Mouse (Mus musculus) embryonic fibroblast, embryonic 13.5 days (primary cell): ENCODE results near the gene Phf11c. TPM values are rescaled to one million over a fixed set of nuclear protein-coding genes. Genes with fewer than 3 reads are reported as not detected.
"Not testable (repeated sequence)": the region's sequence is repeated elsewhere in the genome, so short reads cannot be mapped to it uniquely, and the experiment has no call there.

Experiments used
- H3K27ac ChIP-seq: 2 replicates; pipeline ENCODE4 v1.5.1; 2012; ENCODE audit warnings: low read length, control low read depth, inconsistent platforms; ENCODE audit not compliant: insufficient read depth
- H3K4me1 ChIP-seq: 2 replicates; pipeline ENCODE4 v1.6.1; 2011; ENCODE audit warnings: low read length; ENCODE audit not compliant: control insufficient read depth, insufficient read depth
- H3K4me3 ChIP-seq: 2 replicates; pipeline ENCODE4 v1.5.1; 2011; ENCODE audit warnings: mild to moderate bottlenecking, control low read depth, low read length; ENCODE audit not compliant: insufficient read depth
- CTCF ChIP-seq: IDR thresholded peaks from 2 replicates; pipeline ENCODE4 v1.5.1; 2011; ENCODE audit warnings: mild to moderate bottlenecking, control low read depth, low read length, moderate library complexity, borderline replicate concordance; ENCODE audit not compliant: insufficient read depth
- POLR2A ChIP-seq: IDR thresholded peaks from 2 replicates; pipeline ENCODE4 v1.6.1; 2011; ENCODE audit warnings: low read depth, mild to moderate bottlenecking, control low read depth, low read length, moderate library complexity
- polyA plus RNA-seq: library from polyadenylated mRNA; stranded (reverse); fragments of >200 nt; gene quantifications from 2 replicates; pipeline ENCODE4 v1.2.4, GENCODE M21; 2011; ENCODE audit warnings: low read depth; ENCODE audit not compliant: missing spikeins, insufficient read length

Phf11c gene
- polyA plus RNA-seq, 1 experiment, result 1.4 TPM

GRCm38 (mm10) chr14:59422912-59423663, 27.9 kb upstream of the Phf11c start:
- no peaks in the 10 kb centered on the region for H3K4me1 ChIP-seq
- TF ChIP-seq POLR2A (no peak), CTCF (no peak)
- no peak overlapping the region for H3K27ac ChIP-seq
- H3K4me3 ChIP-seq, result no peak overlapping the region

GRCm38 (mm10) chr14:59418171-59418570, 23.0 kb upstream of the Phf11c start:
- TF ChIP-seq CTCF, result no peak
- Histone ChIP-seq H3K27ac (no peak overlapping the region), H3K4me3 (no peak overlapping the region), H3K4me1 (no peaks in the 10 kb centered on the region)

- H3K27ac ChIP-seq, H3K4me1 ChIP-seq, H3K4me3 ChIP-seq: not testable (repeated sequence)
These were observed 19.8 kb upstream of the Phf11c start for GRCm38 (mm10) chr14:59414979-59415378.

- TF ChIP-seq POLR2A (no peak), CTCF (no peak)
- Histone ChIP-seq H3K4me3 (no peak overlapping the region), H3K4me1 (no peaks in the 10 kb centered on the region), H3K27ac (no peak overlapping the region)
These were observed 1.8 kb upstream of the Phf11c start for GRCm38 (mm10) chr14:59396999-59397398.

- not testable (repeated sequence) for H3K4me3 ChIP-seq, H3K27ac ChIP-seq, H3K4me1 ChIP-seq
These were observed 5.0 kb downstream of the Phf11c start for GRCm38 (mm10) chr14:59390181-59390580.

DNA sequence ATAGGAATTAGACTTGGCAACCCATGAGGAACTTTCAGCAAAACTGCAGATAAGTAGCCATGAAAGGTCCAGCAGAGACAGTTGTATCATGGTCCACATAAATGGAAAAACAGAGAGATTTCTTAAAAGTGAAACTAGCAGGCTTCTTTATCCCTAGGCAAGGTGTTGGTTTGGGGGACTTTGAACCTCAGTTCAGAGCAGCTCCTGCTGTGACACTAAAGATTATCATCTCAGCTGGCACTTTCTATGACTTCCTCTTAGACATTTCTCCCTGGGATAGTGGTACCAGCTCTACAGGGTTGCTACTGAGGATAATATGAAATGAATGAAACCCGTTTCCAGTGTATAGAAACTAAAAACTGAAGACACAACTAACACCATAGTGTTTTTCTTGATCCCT, 5.6 kb downstream of the Phf11c start:
- Histone ChIP-seq H3K4me3 (no peak overlapping the region), H3K27ac (no peak overlapping the region), H3K4me1 (no peaks in the 10 kb centered on the region)
- TF ChIP-seq POLR2A (no peak), CTCF (no peak)

DNA sequence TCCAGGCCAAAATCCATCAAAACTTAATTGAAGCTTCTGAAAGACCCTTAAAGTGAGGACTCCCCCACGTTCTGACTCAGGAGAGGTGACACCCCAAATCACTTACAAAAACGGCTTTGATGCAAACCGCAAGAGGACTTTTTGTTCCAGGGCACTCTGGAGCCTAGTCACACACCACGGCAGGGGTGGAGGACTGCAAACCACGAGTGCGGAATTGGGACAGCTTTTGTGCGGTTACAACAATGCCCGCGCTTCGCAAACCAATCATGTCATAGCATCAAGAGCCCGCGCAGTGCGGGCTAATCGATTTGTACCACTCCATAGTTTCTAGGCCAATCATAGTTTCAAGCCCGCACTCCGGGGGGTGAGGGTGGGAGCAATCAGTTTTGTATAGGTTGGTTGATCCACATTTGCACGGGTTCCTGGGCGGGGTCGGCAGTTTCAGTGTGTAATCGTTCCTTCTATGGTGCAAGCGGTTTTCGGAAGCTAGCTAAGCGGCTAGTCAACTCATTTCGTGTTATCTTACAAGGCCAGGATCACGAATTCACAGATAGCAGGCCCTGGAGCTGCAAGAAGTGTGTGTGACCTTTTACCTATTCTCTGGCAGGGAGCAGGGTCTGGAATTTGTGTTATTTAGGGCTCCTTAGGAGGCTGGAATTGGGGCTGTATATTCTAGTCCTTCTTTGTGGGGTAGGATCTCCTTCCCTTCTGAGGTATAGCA, 24.7 kb downstream of the Phf11c start:
- no peaks in the 10 kb centered on the region for H3K4me1 ChIP-seq
- TF ChIP-seq POLR2A (no peak), CTCF (no peak)
- no peak overlapping the region for H3K4me3 ChIP-seq
- no peak overlapping the region for H3K27ac ChIP-seq

- no peak overlapping the region for H3K27ac ChIP-seq
- no peak overlapping the region for H3K4me3 ChIP-seq
- TF ChIP-seq CTCF (no peak), POLR2A (no peak)
- no peaks in the 10 kb centered on the region for H3K4me1 ChIP-seq
These were observed 28.6 kb downstream of the Phf11c start for GRCm38 (mm10) chr14:59366386-59367105.

GRCm38 (mm10) chr14:59365244-59365644, 29.9 kb downstream of the Phf11c start, which contains the start of gene Phf11d:
Gene Phf11d, minus strand, starts transcription at chr14:59365470.
- Histone ChIP-seq H3K4me3 (0 out of 2 replicates have a peak within 1 kb of the TSS, but pooled peaks have one; percentile 2), H3K4me1 (no peaks in the 10 kb centered on the region), H3K27ac (peak within 1 kb of the TSS; percentile 5)
- TF ChIP-seq POLR2A (no peak), CTCF (no peak)

DNA sequence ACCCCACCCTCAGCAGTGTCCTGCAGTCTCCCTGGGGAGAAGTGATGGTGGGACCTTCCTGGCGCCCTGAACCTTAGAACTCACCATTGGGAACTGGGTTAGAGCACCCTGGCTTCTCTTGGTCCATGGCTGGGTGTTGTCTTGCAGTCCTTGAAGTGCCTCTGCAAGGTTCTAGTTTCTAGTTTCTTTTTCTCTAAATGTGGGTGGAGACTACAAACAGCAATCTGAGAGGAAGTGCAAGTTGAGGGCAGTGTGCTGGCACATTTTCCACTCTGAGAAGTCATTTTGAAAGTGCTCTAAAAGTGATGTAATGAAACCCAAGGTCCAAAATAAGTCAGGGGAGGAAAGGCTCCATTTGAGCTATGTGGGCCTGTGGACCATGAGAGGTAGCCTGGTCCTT, 54.0 kb downstream of the Phf11c start, which contains the start of gene Phf11b:
Gene Phf11b (minus strand): TSS at position 163 of the 400 bp plus-strand sequence.
- H3K4me3 ChIP-seq, H3K4me1 ChIP-seq, H3K27ac ChIP-seq: not testable (repeated sequence)
